Mouse (Mus musculus): ENCODE data around the gene Acot8. TPM values are rescaled to one million over a fixed set of nuclear protein-coding genes. Genes with fewer than 3 reads are reported as not detected.

The Acot8 gene
- total and polyA plus RNA-seq, 3 experiments = 11.9 to 26.8 (median 15.8) TPM

GRCm38 (mm10) chr2:164784869-164785420 lies 19.7 kb downstream of the Acot8 start:
- H3K4me2 ChIP-seq (ENCODE audit: insufficient read depth, low read depth, poor library complexity, severe bottlenecking) = peak overlapping the region; percentile 90
- H3K4me1 ChIP-seq (ENCODE audit: control insufficient read depth in 1 of 2, insufficient read depth in 2 of 2) = peaks cover 7 to 17% of the 10 kb centered on the region in 2 experiments
- no peak overlapping the region for H3K27ac ChIP-seq (ENCODE audit: insufficient read depth, low read depth)
- 0 out of 2 replicates have a peak, but pooled peaks have one; percentile 15 for TF ChIP-seq TBP (conservative IDR thresholded peaks at IDR 0.05; ENCODE audit: low read depth, low read length)
- no peak for TF ChIP-seq SMC3 (IDR thresholded peaks at IDR 0.05; ENCODE audit: low read depth, low read length)
- TF ChIP-seq USF1 (IDR thresholded peaks at IDR 0.05; ENCODE audit: low read depth, low read length) = no peak
- H3K36me3 ChIP-seq (replicated peaks in 1 of 2; ENCODE audit: control insufficient read depth in 1 of 2, insufficient read depth in 1 of 2, low read length in 1 of 2) = peaks cover 0 to 14% of the 10 kb centered on the region in 2 experiments
- no peaks in the 10 kb centered on the region for H3K9me3 ChIP-seq (replicated peaks; ENCODE audit: low read length)
- in situ Hi-C loops (cut with MboI; ENCODE audit: low pct_ligation_motif_present, low pct_unique_long_range_greater_than_20kb, low sequenced_read_pairs) (no loop called here), dilution Hi-C loops (cut with MboI; ENCODE audit: extremely low pct_ligation_motif_present, extremely low pct_unique_long_range_greater_than_20kb, low sequenced_read_pairs) (no loop called here)
- peak overlapping the region; percentile 53 to 82 (median 64) for H3K4me3 ChIP-seq (replicated peaks in 1 of 3; ENCODE audit: low read depth in 2 of 3, low read length in 2 of 3, poor library complexity in 1 of 3)
- DNase-seq (ENCODE audit: extremely low read depth) = no peak
- H3K79me2 ChIP-seq (replicated peaks; ENCODE audit: control insufficient read depth, extremely low read depth, insufficient read depth, poor library complexity, severe bottlenecking) = no peaks in the 10 kb centered on the region
- H3K27me3 ChIP-seq (replicated peaks) = peaks cover 34% of the 10 kb centered on the region
- peak overlapping the region; percentile 63 for H3K9ac ChIP-seq (ENCODE audit: insufficient read depth, low read depth)

DNA sequence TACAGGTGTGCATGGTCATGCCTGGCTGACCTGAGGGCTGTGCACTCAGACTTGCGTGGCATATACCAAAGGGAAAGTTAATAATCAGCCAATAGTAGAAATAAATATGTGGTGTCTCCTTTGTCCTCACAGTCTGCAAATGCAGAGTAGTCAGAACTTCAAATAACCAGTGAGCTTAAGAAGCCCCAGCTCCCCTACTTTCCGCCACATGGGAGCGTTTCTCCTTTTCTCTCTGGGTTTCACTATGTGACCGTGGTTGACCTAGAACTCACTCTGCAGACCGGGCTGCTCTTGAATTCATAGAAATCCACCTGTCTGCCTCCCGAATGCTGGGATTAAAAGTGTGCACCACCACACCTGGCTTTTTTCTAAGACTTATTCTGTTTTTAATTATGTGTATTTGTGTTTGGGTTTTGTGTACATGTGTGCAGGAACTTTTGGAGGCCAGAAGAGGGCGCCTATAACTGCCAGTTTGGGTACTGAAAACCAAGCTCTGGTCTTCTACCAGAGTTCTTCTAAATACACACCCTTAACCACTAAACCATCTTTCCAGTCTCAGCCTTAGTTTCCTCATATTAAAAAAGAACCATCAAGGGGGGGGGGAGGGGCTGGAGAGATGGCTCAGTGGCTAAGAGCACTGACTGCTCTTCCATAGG lies 20.6 kb downstream of the Acot8 start:
- dilution Hi-C loops (cut with MboI; ENCODE audit: extremely low pct_ligation_motif_present, extremely low pct_unique_long_range_greater_than_20kb, low sequenced_read_pairs) = no loop called here
- H3K9ac ChIP-seq (ENCODE audit: insufficient read depth, low read depth) = no peak overlapping the region
- H3K27ac ChIP-seq (ENCODE audit: insufficient read depth, low read depth) = no peak overlapping the region
- DNase-seq (ENCODE audit: extremely low read depth) = peak; percentile 55
- peaks cover 7 to 17% of the 10 kb centered on the region in 2 experiments for H3K4me1 ChIP-seq (ENCODE audit: control insufficient read depth in 1 of 2, insufficient read depth in 2 of 2)
- no peaks in the 10 kb centered on the region for H3K9me3 ChIP-seq (replicated peaks; ENCODE audit: low read length)
- TF ChIP-seq RAD21 (IDR thresholded peaks at IDR 0.05; ENCODE audit: low read depth, low read length) (peak; percentile 36), ETS1 (conservative IDR thresholded peaks at IDR 0.05; ENCODE audit: low read depth, low read length) (no peak), CHD2 (IDR thresholded peaks at IDR 0.05; ENCODE audit: low read length) (no peak), CTCF (conservative IDR thresholded peaks at IDR 0.05 in 1 of 2, IDR thresholded peaks at IDR 0.05 in 1 of 2; ENCODE audit: low read depth in 2 of 2, low read length in 2 of 2) (peak in 1 of 2 experiments; percentile 66; a peak in 3 of 4 replicates), HCFC1 (IDR thresholded peaks at IDR 0.05; ENCODE audit: low read depth, low read length) (no peak), E2F4 (IDR thresholded peaks at IDR 0.05; ENCODE audit: insufficient replicate concordance, low read depth, low read length) (no peak), MAX (IDR thresholded peaks at IDR 0.05; ENCODE audit: low read length) (0 out of 2 replicates have a peak, but pooled peaks have one; percentile 26), SMC3 (IDR thresholded peaks at IDR 0.05; ENCODE audit: low read depth, low read length) (peak; percentile 34; the same call in 1 of the 2 replicates), ZC3H11A (IDR thresholded peaks at IDR 0.05; ENCODE audit: low read depth, low read length) (no peak), MYC (IDR thresholded peaks at IDR 0.05; ENCODE audit: low read depth, low read length) (peak; percentile 24; the same call in 1 of the 2 replicates)
- no peaks in the 10 kb centered on the region for H3K79me2 ChIP-seq (replicated peaks; ENCODE audit: control insufficient read depth, extremely low read depth, insufficient read depth, poor library complexity, severe bottlenecking)
- in situ Hi-C loops (cut with MboI; ENCODE audit: low pct_ligation_motif_present, low pct_unique_long_range_greater_than_20kb, low sequenced_read_pairs) = no loop called here
- H3K36me3 ChIP-seq (replicated peaks in 1 of 2; ENCODE audit: control insufficient read depth in 1 of 2, insufficient read depth in 1 of 2, low read length in 1 of 2) = peaks cover 0 to 11% of the 10 kb centered on the region in 2 experiments
- H3K4me2 ChIP-seq (ENCODE audit: insufficient read depth, low read depth, poor library complexity, severe bottlenecking) = no peak overlapping the region
- H3K4me3 ChIP-seq (replicated peaks in 1 of 3; ENCODE audit: low read depth in 2 of 3, low read length in 2 of 3, poor library complexity in 1 of 3) = no peak overlapping the region
- peaks cover 43% of the 10 kb centered on the region for H3K27me3 ChIP-seq (replicated peaks)

Data from CH12.LX (cell line).